Mouse (Mus musculus) kidney, embryonic 14.5 days (tissue): ENCODE data around the gene Erp29. TPM values are rescaled to one million over a fixed set of nuclear protein-coding genes. Genes with fewer than 3 reads are reported as not detected.

Experiments used
- ATAC-seq: fragments of 200-750 bp; cut with Nextera tagmentation; 2 replicates; pipeline ENCODE4 v1.8.0; 2017; ENCODE audit warnings: moderate number of reproducible peaks, mild to moderate bottlenecking, moderate TSS enrichment, moderate library complexity; ENCODE audit not compliant: low FRiP score, low TSS enrichment
- H3K27ac ChIP-seq: fragments of 300-500 bp; sonication (generic); 2 replicates; pipeline ENCODE4 v1.5.1; 2014; ENCODE audit warnings: low read depth, mild to moderate bottlenecking, low read length, moderate library complexity, mixed read lengths
- H3K27me3 ChIP-seq: fragments of 300-500 bp; sonication (generic); 2 replicates; pipeline ENCODE4 v1.6.1; 2014; ENCODE audit warnings: mild to moderate bottlenecking, low read length; ENCODE audit not compliant: control insufficient read depth, insufficient read depth
- H3K36me3 ChIP-seq: fragments of 300-500 bp; sonication (generic); 2 replicates; pipeline ENCODE4 v1.6.1; 2014; ENCODE audit warnings: low read length, mixed read lengths; ENCODE audit not compliant: control insufficient read depth, insufficient read depth
- H3K4me1 ChIP-seq: fragments of 300-500 bp; sonication (generic); 2 replicates; pipeline ENCODE4 v1.6.1; 2014; ENCODE audit warnings: low read length, mixed read lengths; ENCODE audit not compliant: control insufficient read depth, insufficient read depth
- H3K4me2 ChIP-seq: fragments of 300-500 bp; sonication (generic); replicated peaks from 2 replicates; pipeline ENCODE4 v1.6.1; 2014; ENCODE audit warnings: low read depth, mild to moderate bottlenecking, low read length
- H3K4me3 ChIP-seq: fragments of 300-500 bp; sonication (generic); 2 replicates; pipeline ENCODE4 v1.5.1; 2014; ENCODE audit warnings: mild to moderate bottlenecking, low read length
- H3K9ac ChIP-seq: fragments of 300-500 bp; sonication (generic); 2 replicates; pipeline ENCODE4 v1.6.1; 2014; ENCODE audit warnings: low read depth, mild to moderate bottlenecking, low read length, moderate library complexity
- H3K9me3 ChIP-seq: fragments of 300-500 bp; sonication (generic); 2 replicates; pipeline ENCODE4 v1.6.1; 2016; ENCODE audit warnings: low read length; ENCODE audit not compliant: control insufficient read depth
- WGBS: fragments of 180-500 bp; shearing (Covaris S2); extraction: QIAGEN DNeasy Blood & Tissue Kit; methylation state at CpG from one replicate; pipeline ENCODE4 v1.1.7; 2014; 5-methylcytosine and 5-hydroxymethylcytosine counted together
- polyA plus RNA-seq: library from polyadenylated mRNA; unstranded; fragments of >200 nt; fragmentation: Nextera tagmentation; extraction: Ambion mirVana; gene quantifications from 2 replicates; pipeline ENCODE4 v1.2.1, GENCODE M21; 2014

Gene Erp29
- polyA plus RNA-seq, 1 experiment from 2014 or later = 136 TPM

DNA sequence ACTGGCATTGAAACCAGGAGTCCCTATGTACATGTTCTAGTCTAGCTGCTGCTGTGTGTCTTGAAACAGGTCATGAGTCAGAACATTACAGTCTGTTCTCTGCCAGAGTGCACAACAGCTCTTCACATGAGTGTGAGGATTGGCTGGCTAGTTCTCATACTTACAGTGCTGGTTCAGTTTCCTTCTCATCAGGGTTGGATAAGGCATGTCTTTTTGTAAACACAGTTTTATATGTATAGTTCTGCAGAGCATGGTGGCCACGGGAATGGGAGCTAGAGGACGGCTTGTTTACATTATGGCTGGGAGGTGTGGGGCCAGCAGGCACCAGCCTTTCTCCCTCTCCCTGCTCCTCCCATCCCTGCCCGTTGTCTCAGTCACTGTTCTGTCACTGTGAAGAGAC, 17.3 kb upstream of the Erp29 start:
- no peak overlapping the region for H3K9ac ChIP-seq
- WGBS = 21% methylated on average over 3 of the region's 3 CpGs
- H3K4me1 ChIP-seq = no peaks in the 10 kb centered on the region
- no peak overlapping the region for H3K4me2 ChIP-seq
- H3K36me3 ChIP-seq = no peaks in the 10 kb centered on the region
- no peaks in the 10 kb centered on the region for H3K9me3 ChIP-seq
- no peak overlapping the region for H3K4me3 ChIP-seq
- H3K27me3 ChIP-seq = no peaks in the 10 kb centered on the region
- no peak overlapping the region for H3K27ac ChIP-seq
- ATAC-seq = no peak

DNA sequence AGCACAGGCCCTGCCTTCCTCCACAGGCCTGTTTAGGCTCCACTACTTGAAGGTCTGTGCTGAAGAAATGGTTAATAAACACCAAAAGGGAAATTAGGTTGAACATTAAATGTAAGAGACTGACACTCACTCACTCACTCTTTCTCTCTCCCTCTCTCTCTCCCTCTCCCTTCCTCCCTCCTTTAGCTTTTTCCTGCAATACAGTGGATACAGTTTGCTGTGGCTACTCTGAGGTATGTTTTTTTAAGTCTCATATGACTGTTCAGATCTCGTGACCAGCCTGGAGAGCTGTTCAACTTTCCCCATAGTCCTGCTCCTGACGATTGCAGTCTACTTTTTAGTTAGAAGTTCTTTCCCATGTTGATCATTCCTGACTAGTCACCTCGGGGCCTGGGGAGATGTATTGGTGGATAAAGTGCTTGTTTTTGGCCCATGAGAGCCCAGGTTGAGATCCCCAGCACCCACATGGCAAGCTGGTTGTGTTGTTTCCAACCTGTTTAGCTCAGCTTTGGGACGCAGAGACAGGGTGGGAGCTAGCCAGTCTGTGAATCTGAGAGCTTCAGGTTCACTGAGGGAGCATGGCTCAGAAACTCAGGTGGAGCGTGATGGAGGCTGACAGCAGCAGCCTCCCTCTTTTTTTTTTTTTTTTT, 11.4 kb upstream of the Erp29 start:
- no peaks in the 10 kb centered on the region for H3K4me1 ChIP-seq
- H3K9me3 ChIP-seq = no peaks in the 10 kb centered on the region
- peak overlapping the region; percentile 12; the same call in 1 of the 2 replicates for H3K27ac ChIP-seq
- no peak overlapping the region for H3K4me3 ChIP-seq
- no peaks in the 10 kb centered on the region for H3K27me3 ChIP-seq
- no peak overlapping the region for H3K9ac ChIP-seq
- WGBS = 53% methylated on average over 5 of the region's 5 CpGs
- H3K36me3 ChIP-seq = no peaks in the 10 kb centered on the region
- ATAC-seq = no peak
- H3K4me2 ChIP-seq = no peak overlapping the region

DNA sequence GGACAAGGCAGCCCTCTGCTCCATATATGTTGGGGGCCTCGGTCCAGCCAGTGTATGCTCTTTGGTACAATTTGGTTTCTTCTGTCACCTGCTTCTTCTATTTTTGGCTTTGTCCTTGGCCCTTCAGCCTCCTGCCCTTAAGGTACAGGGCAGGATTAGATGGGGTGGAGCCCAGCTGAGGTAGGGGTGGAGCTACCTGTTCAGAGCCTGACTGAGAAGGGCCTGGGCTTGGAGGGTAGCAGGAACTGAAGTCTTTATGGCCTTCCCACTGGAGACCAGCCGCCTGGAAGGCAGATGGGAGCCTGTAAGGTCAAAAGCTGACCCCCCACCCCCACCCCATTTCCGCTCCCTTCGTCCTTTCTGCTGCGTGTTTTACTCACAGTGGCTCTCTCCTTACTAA, 10.7 kb upstream of the Erp29 start:
- Histone ChIP-seq H3K27ac (no peak overlapping the region), H3K9me3 (no peaks in the 10 kb centered on the region)

DNA sequence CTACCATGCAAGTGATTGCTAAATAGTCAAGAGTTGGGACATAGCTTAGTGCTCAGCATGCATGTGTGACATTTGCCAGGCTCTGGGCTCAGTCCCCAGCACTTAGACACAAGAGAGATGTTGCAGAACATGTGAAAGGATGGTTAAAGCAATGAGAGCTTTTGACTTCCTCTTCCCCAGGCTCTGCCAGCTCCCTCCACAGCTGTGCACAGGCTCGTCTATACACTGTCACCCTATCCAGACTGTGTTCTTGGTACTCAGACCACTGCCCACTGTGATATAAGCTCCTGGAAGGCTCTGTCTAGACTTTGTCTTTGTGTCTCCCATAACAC, 9.8 kb upstream of the Erp29 start:
- Histone ChIP-seq H3K4me2 (no peak overlapping the region), H3K4me1 (no peaks in the 10 kb centered on the region), H3K27ac (no peak overlapping the region), H3K4me3 (no peak overlapping the region), H3K27me3 (no peaks in the 10 kb centered on the region), H3K9ac (no peak overlapping the region), H3K9me3 (no peaks in the 10 kb centered on the region), H3K36me3 (no peaks in the 10 kb centered on the region)
- ATAC-seq = no peak
- 32% methylated on average over 1 of the region's 1 CpGs for WGBS

More for the DNA sequence above, 10.7 kb upstream of the Erp29 start:
- Histone ChIP-seq H3K9ac (no peak overlapping the region), H3K4me2 (no peak overlapping the region), H3K27me3 (no peaks in the 10 kb centered on the region), H3K4me3 (no peak overlapping the region), H3K4me1 (no peaks in the 10 kb centered on the region), H3K36me3 (no peaks in the 10 kb centered on the region)
- no peak for ATAC-seq
- WGBS = 57% methylated on average over 5 of the region's 5 CpGs

DNA sequence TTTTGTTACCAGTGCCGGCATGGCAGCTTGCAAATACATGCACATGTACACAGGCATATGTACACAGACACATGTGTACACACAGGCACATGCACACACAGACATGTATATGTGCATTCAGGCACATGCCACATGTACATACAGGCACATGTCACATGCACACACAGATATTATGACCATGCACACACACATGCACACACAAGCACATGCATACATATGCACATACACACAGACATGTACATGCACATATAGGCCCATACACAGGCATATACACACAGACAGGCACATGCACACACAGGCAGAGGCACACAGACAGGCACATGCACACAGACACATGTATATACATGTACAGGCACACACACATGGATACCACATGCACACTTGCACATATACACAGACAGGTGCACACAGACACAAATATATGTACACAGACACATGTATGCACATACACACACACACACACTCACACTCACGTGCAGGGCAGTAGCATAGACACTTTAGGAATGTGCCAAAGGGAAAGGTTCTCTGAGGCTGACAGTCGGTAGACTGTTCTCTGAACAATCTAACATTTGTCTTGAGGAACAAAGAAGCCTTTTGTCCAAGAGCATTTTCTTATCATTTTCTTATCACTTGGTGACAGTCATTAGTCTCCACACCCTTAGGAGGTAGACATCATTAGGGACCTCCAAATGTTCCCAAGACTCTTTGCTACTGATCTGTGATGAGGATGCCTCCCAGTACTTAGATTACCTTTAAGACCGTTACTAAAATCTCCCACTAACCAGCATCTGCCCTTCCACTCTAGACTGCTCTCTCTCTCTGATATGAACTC, 9.2 kb upstream of the Erp29 start:
- Histone ChIP-seq H3K4me2 (no peak overlapping the region), H3K27me3 (no peaks in the 10 kb centered on the region), H3K36me3 (no peaks in the 10 kb centered on the region), H3K27ac (no peak overlapping the region), H3K9me3 (no peaks in the 10 kb centered on the region), H3K4me3 (no peak overlapping the region), H3K4me1 (no peaks in the 10 kb centered on the region), H3K9ac (no peak overlapping the region)
- ATAC-seq = no peak
- 73% methylated on average over 4 of the region's 4 CpGs for WGBS

DNA sequence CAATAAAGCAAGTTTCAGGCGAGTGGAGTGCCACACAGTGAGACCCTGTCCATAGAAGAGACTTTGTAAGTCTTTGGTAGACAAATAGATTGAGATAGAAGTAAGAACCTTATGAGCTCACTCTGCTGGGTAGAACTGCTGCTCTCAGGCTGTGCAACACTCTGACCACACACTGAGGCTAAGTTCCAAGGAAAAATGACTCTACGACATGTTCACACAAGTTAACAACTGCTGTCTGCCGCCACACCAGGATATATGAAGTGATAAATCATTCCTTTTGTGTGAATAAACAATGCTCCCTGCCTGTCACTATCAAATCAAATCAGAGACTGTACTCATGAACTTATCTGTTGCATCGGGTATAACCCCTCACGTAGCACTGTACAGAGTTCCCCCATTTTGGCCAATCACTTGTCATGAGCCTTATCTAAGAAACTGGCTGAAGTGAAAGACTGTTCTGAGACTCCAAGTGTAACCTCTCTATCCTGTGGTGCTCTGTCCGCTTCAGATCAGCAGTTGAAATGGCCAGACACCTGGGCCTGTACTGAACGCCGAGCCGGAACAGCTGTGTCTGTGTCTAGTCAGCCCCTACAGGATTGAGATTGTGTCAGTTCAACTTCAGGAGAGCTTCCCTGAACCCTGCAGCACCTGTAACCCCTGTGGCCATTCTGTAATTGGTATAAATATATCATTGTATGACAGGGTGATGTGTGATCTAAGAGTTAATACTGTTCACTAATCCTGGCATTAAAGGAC, 3.4 kb upstream of the Erp29 start:
- H3K36me3 ChIP-seq = no peaks in the 10 kb centered on the region
- H3K27me3 ChIP-seq = no peaks in the 10 kb centered on the region
- H3K4me1 ChIP-seq = peaks cover 20% of the 10 kb centered on the region
- H3K4me2 ChIP-seq = no peak overlapping the region
- WGBS = 65% methylated on average over 9 of the region's 9 CpGs
- no peak overlapping the region for H3K4me3 ChIP-seq
- no peak overlapping the region for H3K9ac ChIP-seq
- ATAC-seq = no peak
- no peak overlapping the region for H3K27ac ChIP-seq
- H3K9me3 ChIP-seq = no peaks in the 10 kb centered on the region

DNA sequence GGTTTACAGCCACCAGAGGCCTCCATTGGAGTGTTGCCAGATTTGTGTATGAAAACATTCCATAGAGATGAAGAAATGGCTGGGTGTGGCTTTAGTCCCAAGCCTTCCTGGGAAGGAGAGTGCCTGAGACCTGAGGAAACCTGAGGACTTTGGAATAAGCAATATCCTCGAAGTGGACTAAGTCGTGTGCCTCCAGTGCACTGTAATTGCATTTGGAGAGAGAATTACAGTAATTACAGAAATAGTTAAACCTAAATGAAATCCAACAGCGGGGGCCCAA, 2.1 kb upstream of the Erp29 start:
- Histone ChIP-seq H3K36me3 (peaks cover 6% of the 10 kb centered on the region), H3K4me2 (no peak overlapping the region), H3K9ac (no peak overlapping the region), H3K27me3 (no peaks in the 10 kb centered on the region), H3K9me3 (no peaks in the 10 kb centered on the region), H3K4me3 (no peak overlapping the region), H3K4me1 (peaks cover 24% of the 10 kb centered on the region), H3K27ac (peak overlapping the region; percentile 26; the same call in 1 of the 2 replicates)
- no peak for ATAC-seq
- WGBS = 87% methylated on average over 3 of the region's 3 CpGs

DNA sequence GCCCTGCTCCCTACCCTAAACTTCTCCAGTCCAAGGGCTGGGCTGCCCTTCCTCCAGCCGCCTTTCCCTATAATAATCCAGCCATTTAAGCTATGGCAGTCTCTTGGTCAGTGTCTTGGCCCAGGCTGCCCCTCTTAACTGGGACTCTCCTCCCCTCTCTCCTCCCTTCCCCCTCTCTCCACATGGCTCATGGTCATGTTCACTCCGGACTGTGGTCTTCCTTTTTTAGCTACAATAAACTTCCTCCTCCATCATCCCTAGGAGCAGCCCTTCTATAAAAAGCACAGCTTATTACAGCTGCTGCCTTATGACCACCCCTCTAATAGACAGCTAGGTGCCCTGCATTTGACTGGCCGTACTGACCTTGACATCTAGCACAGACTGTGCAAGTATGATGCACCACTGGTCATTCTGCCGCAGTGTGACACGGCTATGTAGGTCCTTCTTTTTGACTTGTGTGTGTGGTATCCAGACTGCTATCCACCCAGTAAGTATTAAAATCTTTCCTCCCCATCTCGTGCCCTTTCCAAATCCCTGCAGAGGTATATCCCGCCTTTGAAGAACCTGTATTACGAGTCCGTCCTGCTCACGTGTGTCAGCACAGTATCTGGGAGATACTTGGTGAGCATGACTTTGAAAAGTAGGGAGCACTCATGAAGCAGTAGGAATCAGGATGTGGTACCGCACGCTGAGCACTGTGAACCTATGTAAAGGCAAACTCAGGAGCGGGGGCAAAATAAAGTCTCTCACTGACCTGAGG, 1.6 kb upstream of the Erp29 start:
- H3K4me3 ChIP-seq = no peak overlapping the region
- no peaks in the 10 kb centered on the region for H3K9me3 ChIP-seq
- peaks cover 10% of the 10 kb centered on the region for H3K36me3 ChIP-seq
- H3K27ac ChIP-seq = peak overlapping the region; percentile 26; the same call in 1 of the 2 replicates
- no peaks in the 10 kb centered on the region for H3K27me3 ChIP-seq
- H3K4me2 ChIP-seq = no peak overlapping the region
- 84% methylated on average over 13 of the region's 13 CpGs for WGBS
- no peak overlapping the region; the same call in 1 of the 2 replicates for H3K9ac ChIP-seq
- ATAC-seq = no peak
- peaks cover 24% of the 10 kb centered on the region for H3K4me1 ChIP-seq
